Mouse (Mus musculus) lung, adult 2 months (tissue): ENCODE data around the gene Scand1.

ENCODE experiments used
- CTCF ChIP-seq: fragments of 200-500 bp; IDR thresholded peaks from 2 replicates; pipeline ENCODE4 v1.5.1; 2011; ENCODE audit warnings: mild to moderate bottlenecking, low read length, control low read depth; ENCODE audit not compliant: insufficient read depth
- POLR2A ChIP-seq: fragments of 200-500 bp; IDR thresholded peaks from 2 replicates; pipeline ENCODE4 v1.6.1; 2011; ENCODE audit warnings: low read depth, mild to moderate bottlenecking, control low read depth, low read length, borderline replicate concordance; ENCODE audit errors: extremely low read depth

DNA sequence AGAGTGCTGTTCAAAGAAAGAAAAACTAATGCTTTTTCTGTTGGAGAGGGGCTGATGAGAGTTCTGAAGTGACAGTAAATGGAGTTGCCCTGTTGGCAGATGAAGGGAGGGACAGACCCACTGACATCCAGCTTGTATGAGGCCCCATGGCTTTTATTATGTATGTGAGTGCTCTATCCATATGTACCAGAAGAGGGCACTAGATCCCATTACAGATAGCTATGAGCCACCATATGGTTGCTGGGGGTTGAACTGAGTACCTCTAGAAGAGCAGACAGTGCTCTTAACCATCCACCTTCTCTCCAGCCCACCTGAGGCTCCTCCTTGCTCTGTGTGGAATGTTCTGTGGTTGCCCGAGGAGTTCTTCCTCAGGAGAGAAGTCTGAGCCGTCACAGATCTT lies 6.7 kb downstream of the Scand1 start:
- TF ChIP-seq CTCF, result peak; percentile 16; the same call in 1 of the 2 replicates
- TF ChIP-seq POLR2A, result no peak
